Mouse (Mus musculus) small intestine, adult 2 months (tissue): ENCODE data around the gene Zfp128.

Experiments
- CTCF ChIP-seq: fragments of 200-500 bp; IDR thresholded peaks from 2 replicates; pipeline ENCODE4 v1.5.1; 2012; ENCODE audit warnings: low read depth, mild to moderate bottlenecking, control low read depth, inconsistent platforms, low read length, moderate library complexity, mixed read lengths; ENCODE audit not compliant: insufficient replicate concordance, insufficient read length; ENCODE audit errors: extremely low read depth
- POLR2A ChIP-seq: fragments of 200-500 bp; IDR thresholded peaks from 2 replicates; pipeline ENCODE4 v1.6.1; 2012; ENCODE audit warnings: low read depth, mild to moderate bottlenecking, control low read depth, inconsistent platforms, low read length, moderate library complexity

DNA sequence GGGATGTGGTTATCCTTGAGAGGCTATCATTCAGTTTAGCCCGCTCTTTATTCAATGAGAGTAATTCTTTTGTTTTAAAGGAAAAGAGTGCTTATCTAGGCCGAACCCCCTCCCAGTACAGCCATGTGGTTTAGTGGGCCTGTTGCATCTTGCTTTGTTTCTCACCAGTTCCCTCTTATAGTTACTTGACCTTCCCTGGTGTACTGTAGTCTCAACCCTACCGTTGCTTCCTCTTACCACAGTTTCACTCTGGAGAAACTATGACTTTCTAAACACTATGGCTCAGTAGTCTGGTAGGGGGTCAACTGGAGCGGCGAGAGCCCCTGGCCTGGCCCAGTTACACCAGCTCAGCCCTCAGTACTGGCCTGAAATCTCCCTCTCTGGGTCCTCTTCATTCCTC, 6.6 kb downstream of the Zfp128 start:
- TF ChIP-seq CTCF (no peak), POLR2A (no peak)
